Mouse (Mus musculus) CH12.LX (cell line): Measurements from ENCODE around the gene Acadsb. TPM values are rescaled to one million over a fixed set of nuclear protein-coding genes. Genes with fewer than 3 reads are reported as not detected.
"Not testable (repeated sequence)": the region's sequence is repeated elsewhere in the genome, so short reads cannot be mapped to it uniquely, and the experiment has no call there.

Source experiments
- DNase-seq: peaks from one replicate; pipeline ENCODE4 v3.0.0-alpha.2; 2013; ENCODE audit errors: extremely low read depth
- H3K27ac ChIP-seq: 2 replicates; pipeline ENCODE4 v1.5.1; 2012; ENCODE audit warnings: low read depth, mild to moderate bottlenecking, control low read depth, moderate library complexity; ENCODE audit not compliant: insufficient read depth
- H3K27me3 ChIP-seq: replicated peaks from 2 replicates; pipeline ENCODE3; 2012; ENCODE audit warnings: inconsistent platforms
- H3K36me3 ChIP-seq, 2 experiments: replicated peaks in 1 of 2; 2 replicates each; pipeline versions ENCODE3 to v1.6.1; 2012; ENCODE audit warnings: inconsistent platforms in 1 of 2, low read length in 1 of 2, mild to moderate bottlenecking in 1 of 2, mixed read lengths in 1 of 2, moderate library complexity in 1 of 2; ENCODE audit not compliant: control insufficient read depth in 1 of 2, insufficient read depth in 1 of 2
- H3K4me1 ChIP-seq, 2 experiments: 2 replicates each; pipeline ENCODE4 v1.6.1; 2012; ENCODE audit warnings: inconsistent platforms in 1 of 2, moderate library complexity in 1 of 2; ENCODE audit not compliant: insufficient read depth in 2 of 2, control insufficient read depth in 1 of 2
- H3K4me2 ChIP-seq: 2 replicates; pipeline ENCODE4 v1.6.1; 2012; ENCODE audit warnings: low read depth, mild to moderate bottlenecking, control low read depth; ENCODE audit not compliant: poor library complexity, insufficient read depth, severe bottlenecking
- H3K4me3 ChIP-seq, 3 experiments: fragments of 150-350 bp in 1 of 3; sonication (generic) in 1 of 3; replicated peaks in 1 of 3; 2 replicates each; pipeline versions ENCODE3 to v1.5.1; 2011 to 2012; ENCODE audit warnings: low read depth in 2 of 3, low read length in 2 of 3, mild to moderate bottlenecking in 2 of 3, moderate library complexity in 2 of 3, control low read depth in 1 of 3, improper control_type of control experiment in 1 of 3, inconsistent platforms in 1 of 3, mixed read lengths in 1 of 3; ENCODE audit not compliant: poor library complexity in 1 of 3
- H3K79me2 ChIP-seq: replicated peaks from 2 replicates; pipeline ENCODE4 v1.6.1; 2012; ENCODE audit warnings: mild to moderate bottlenecking, moderate library complexity; ENCODE audit not compliant: control insufficient read depth, poor library complexity, insufficient read depth, severe bottlenecking; ENCODE audit errors: extremely low read depth
- H3K9ac ChIP-seq: 2 replicates; pipeline ENCODE4 v1.6.1; 2012; ENCODE audit warnings: low read depth, mild to moderate bottlenecking, control low read depth, moderate library complexity; ENCODE audit not compliant: insufficient read depth
- H3K9me3 ChIP-seq: replicated peaks from 2 replicates; pipeline ENCODE3; 2012; ENCODE audit warnings: low read length, inconsistent platforms, mixed read lengths
- CTCF ChIP-seq, 2 experiments: IDR thresholded peaks in 1 of 2; conservative IDR thresholded peaks in 1 of 2; 2 replicates each; pipeline ENCODE4 v1.5.1; 2011 to 2012; ENCODE audit warnings: low read depth in 2 of 2, low read length in 2 of 2, improper control_type of control experiment in 1 of 2, inconsistent platforms in 1 of 2, mild to moderate bottlenecking in 1 of 2, moderate library complexity in 1 of 2
- RAD21 ChIP-seq: IDR thresholded peaks from 2 replicates; pipeline ENCODE4 v1.6.1; 2011; ENCODE audit warnings: low read depth, mild to moderate bottlenecking, low read length, improper control_type of control experiment, moderate library complexity
- SMC3 ChIP-seq: IDR thresholded peaks from 2 replicates; pipeline ENCODE4 v1.6.1; 2011; ENCODE audit warnings: low read depth, low read length, improper control_type of control experiment
- ZNF384 ChIP-seq: IDR thresholded peaks from 2 replicates; pipeline ENCODE4 v1.6.1; 2012; ENCODE audit warnings: low read depth, low read length, improper control_type of control experiment, inconsistent platforms
- dilution Hi-C: fragments of 300-500 bp; cut with MboI; formaldehyde crosslinking; loops from 2 replicates; pipeline ENCODE4 v1.14.3; 2020; ENCODE audit warnings: low sequenced_read_pairs; ENCODE audit not compliant: extremely low pct_unique_long_range_greater_than_20kb, extremely low pct_ligation_motif_present
- in situ Hi-C: fragments of 300-500 bp; cut with MboI; formaldehyde crosslinking; loops from 3 replicates; pipeline ENCODE4 v1.14.3; 2019; ENCODE audit warnings: low sequenced_read_pairs, low pct_ligation_motif_present, low pct_unique_long_range_greater_than_20kb, mixed read lengths
- polyA plus RNA-seq: library from polyadenylated mRNA; unstranded; fragments of >175 nt; gene quantifications from 2 replicates; pipeline ENCODE4 v1.2.1, GENCODE M21; 2012; ENCODE audit warnings: low read depth; ENCODE audit not compliant: insufficient read length
- total RNA-seq, 2 experiments: library from RNA; depleted of rRNA; stranded (reverse); fragments of 300-350 nt in 1 of 2; fragments of >200 nt in 1 of 2; gene quantifications; 2 replicates each; pipeline ENCODE4 v1.2.3; 2012 to 2014

Acadsb gene
- total and polyA plus RNA-seq, 3 experiments = 11.1 to 15.6 (median 11.2) TPM

DNA sequence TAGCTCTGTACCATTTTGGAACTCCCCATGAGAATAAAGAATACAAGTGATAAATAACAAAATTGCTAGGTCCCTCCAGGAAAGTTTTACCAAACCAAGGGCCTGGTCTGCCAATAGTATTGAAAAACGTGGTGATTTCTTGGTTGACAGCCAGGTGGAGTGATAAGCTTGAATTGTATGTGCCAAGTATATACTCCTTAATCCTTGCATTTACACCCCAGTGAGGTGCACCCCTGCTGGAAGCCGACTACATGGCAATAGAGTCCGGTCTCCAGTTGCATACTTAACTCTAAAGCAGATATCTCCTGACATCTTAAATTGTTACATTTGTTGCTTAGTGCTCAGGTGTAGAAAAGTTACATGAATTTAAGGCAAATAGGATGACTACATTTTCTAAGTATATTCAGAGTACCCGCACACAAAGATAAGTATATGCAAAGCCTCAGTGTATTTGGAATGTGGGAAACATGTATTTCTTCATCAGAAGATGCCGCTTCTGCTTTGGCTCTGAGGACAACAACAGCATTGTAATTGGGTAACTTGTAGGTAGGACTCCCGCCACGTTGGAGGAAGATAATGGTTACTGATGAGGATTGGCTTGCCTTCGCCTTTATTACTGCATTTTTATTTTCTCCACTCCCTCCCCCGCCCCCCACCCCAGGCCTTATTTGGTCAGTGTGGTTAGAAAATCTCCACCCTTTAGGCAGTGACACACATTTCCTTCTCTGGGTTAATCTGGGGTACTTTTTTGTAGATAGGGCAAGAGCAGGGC, 38.3 kb upstream of the Acadsb start:
- Histone ChIP-seq H3K4me3 (peak overlapping the region in 2 of 3 experiments; percentile 61 to 88), H3K4me2 (peak overlapping the region; percentile 55), H3K9me3 (no peaks in the 10 kb centered on the region)
- TF ChIP-seq RAD21 (peak; percentile 13), SMC3 (no peak), CTCF (conservative IDR thresholded peaks at IDR 0.05 in 1 of 2, IDR thresholded peaks at IDR 0.05 in 1 of 2; ENCODE audit: low read depth in 2 of 2, low read length in 2 of 2) (peak in 1 of 2 experiments; percentile 32; a peak in 2 of 4 replicates)
- TF ChIP-seq, all 38 proteins: peak for 2
- H3K4me1 ChIP-seq = peaks cover 2 to 15% of the 10 kb centered on the region in 2 experiments; a peak in 3 of 4 replicates
- in situ Hi-C loops = no loop called here
- H3K79me2 ChIP-seq = no peaks in the 10 kb centered on the region
- dilution Hi-C loops = no loop called here
- H3K36me3 ChIP-seq = peaks cover 0 to 16% of the 10 kb centered on the region in 2 experiments
- no peak overlapping the region for H3K27ac ChIP-seq
- DNase-seq = peak; percentile 29
- H3K27me3 ChIP-seq = peaks cover 2% of the 10 kb centered on the region
- peak overlapping the region; percentile 70; the same call in 1 of the 2 replicates for H3K9ac ChIP-seq

DNA sequence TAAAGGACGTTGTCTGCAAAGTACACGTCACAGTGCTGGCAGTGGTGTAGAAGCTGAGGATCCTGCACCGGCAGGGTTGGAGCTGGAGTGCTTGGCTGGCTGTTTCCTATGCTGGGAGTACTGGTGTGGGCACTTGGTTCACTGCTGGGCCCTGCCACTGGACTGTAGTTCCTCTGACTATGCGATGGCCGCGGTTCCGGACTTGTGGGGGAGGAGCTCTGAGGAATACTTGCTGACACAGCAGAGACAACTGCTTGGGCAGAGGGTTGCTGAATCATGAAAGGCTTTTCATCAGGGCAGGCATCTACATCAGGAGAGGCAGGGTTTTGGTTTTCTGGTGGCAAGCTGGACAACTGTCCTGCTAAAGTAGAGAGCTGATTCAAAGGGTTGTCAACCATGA, 18.6 kb upstream of the Acadsb start:
- H3K4me1 ChIP-seq, DNase-seq, H3K9me3 ChIP-seq, H3K79me2 ChIP-seq, H3K9ac ChIP-seq, H3K4me3 ChIP-seq, H3K27me3 ChIP-seq, H3K4me2 ChIP-seq, dilution Hi-C loops, in situ Hi-C loops, H3K27ac ChIP-seq: not testable (repeated sequence)
- H3K36me3 ChIP-seq = peaks cover 15 to 45% of the 10 kb centered on the region in 2 experiments

DNA sequence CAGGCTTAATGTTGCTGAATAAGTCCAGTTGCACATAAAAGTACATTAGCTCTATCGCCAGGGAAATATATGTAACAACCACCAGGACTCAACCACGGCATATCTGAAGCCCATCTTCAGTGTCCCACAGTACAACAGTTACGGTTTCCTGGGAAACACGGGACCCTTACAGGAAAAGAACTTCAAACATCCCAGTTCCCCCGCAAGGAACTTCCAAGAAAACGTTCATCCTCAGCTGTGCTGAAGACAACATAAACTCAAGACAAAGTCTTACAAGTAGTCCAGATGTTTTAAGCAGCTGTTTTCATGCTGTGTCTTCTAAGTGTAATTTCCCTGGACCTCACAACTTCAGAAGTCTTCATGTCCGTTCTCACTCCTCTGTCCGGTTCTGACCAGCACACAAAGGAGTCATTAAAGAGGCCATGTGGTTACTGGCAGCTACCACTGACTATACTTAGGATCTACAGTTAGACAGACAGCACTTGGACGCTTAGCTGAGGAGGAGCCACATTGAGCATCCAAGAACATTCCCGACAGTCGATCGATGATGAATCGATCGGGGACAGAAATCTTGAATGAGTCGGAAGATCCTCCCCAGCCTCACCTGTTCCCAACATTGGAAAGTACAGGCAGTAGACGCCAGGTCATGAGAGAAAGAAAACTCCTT, 947 bp upstream of the Acadsb start:
- dilution Hi-C loops = no loop called here
- DNase-seq = peak; percentile 9
- H3K4me3 ChIP-seq = peak overlapping the region; percentile 81 to 99 (median 98)

More for the DNA sequence above, 947 bp upstream of the Acadsb start:
- Histone ChIP-seq H3K79me2 (peaks cover 16% of the 10 kb centered on the region), H3K9me3 (no peaks in the 10 kb centered on the region), H3K9ac (peak overlapping the region; percentile 85), H3K4me2 (peak overlapping the region; percentile 80), H3K36me3 (peaks cover 0 to 7% of the 10 kb centered on the region in 2 experiments), H3K27ac (no peak overlapping the region), H3K27me3 (peaks cover 14% of the 10 kb centered on the region), H3K4me1 (peaks cover 0 to 16% of the 10 kb centered on the region in 2 experiments; a peak in 3 of 4 replicates)
- TF ChIP-seq ZNF384 (0 out of 2 replicates have a peak, but pooled peaks have one; percentile 1), RAD21 (no peak)
- in situ Hi-C loops = no loop called here
